Mouse (Mus musculus): ENCODE measurements around the gene Amelx. TPM values are rescaled to one million over a fixed set of nuclear protein-coding genes. Genes with fewer than 3 reads are reported as not detected.

Amelx gene
- polyA plus RNA-seq, 1 experiment from 2014 or later = 0.12 TPM

DNA sequence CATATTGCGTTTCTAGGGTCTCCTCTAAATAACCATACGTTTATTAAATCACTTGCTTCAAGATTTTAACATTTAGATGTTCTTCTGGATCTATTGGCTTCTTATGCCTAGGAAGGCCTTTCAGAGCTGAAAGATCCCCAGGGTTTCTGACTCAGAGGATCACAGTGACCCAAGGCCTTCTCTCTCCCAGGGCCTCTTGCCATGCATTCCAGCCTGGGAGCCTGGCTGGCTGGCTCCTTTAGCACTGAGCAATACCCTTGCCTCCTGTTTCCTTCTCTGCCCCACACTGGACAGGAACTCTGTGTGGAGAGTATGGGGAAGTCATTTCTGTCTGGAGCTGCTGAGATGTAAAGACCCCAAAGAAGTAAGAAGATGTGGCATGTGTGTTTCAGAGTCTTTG is 16.0 kb downstream of the Amelx start:
- TF ChIP-seq CTCF (IDR thresholded peaks at IDR 0.05; ENCODE audit: low read depth) (no peak), EP300 (optimal IDR thresholded peaks at IDR 0.05) (no peak)
- DNase-seq (ENCODE audit: low spot score) = no peak
- H3K4me1 ChIP-seq (replicated peaks; ENCODE audit: control insufficient read depth, insufficient read depth) = no peaks in the 10 kb centered on the region
- H3K27ac ChIP-seq (replicated peaks) = no peak overlapping the region
- H3K4me3 ChIP-seq (ENCODE audit: low read depth, low read length) = no peak overlapping the region
- no peaks in the 10 kb centered on the region for H3K27me3 ChIP-seq (ENCODE audit: control insufficient read depth, insufficient read depth, low read length)
- H3K9ac ChIP-seq (ENCODE audit: low read length) = no peak overlapping the region
- 84% methylated on average over 2 of the region's 2 CpGs for WGBS
- no peaks in the 10 kb centered on the region for H3K9me3 ChIP-seq (ENCODE audit: control insufficient read depth, low read length)
- ATAC-seq (ENCODE audit: low FRiP score, low TSS enrichment) = no peak
- no peak overlapping the region for H3K4me2 ChIP-seq (replicated peaks; ENCODE audit: low read depth)
- no peaks in the 10 kb centered on the region for H3K36me3 ChIP-seq (ENCODE audit: control insufficient read depth, insufficient read depth, low read length)

DNA sequence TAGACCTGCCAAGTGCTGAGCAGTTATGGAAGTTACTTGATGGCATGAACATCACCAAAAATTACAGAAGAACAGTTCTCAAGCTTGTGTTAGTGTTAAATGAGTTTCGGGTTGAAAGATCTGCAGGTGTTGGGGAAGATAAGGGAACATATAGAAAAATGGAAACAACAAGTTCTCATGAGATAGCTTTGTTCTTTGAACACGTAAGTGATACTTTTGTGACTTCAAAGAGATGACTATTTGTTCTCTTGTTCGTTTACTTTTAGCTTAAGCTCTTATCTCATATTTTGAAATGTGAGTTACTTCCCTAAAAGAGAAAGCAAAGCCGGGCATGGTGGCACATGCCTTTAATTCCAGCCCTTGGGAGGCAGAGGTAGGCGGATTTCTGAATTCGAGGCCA is 28.6 kb downstream of the Amelx start:
- DNase-seq (ENCODE audit: low spot score) = no peak
- no peak for ATAC-seq (ENCODE audit: low FRiP score, low TSS enrichment)
- WGBS = 59% methylated on average over 6 of the region's 6 CpGs
- H3K4me1 ChIP-seq (replicated peaks; ENCODE audit: control insufficient read depth, insufficient read depth) = no peaks in the 10 kb centered on the region
- H3K27me3 ChIP-seq (ENCODE audit: control insufficient read depth, insufficient read depth, low read length) = no peaks in the 10 kb centered on the region
- H3K4me2 ChIP-seq (replicated peaks; ENCODE audit: low read depth) = no peak overlapping the region
- no peak overlapping the region for H3K9ac ChIP-seq (ENCODE audit: low read length)
- H3K27ac ChIP-seq (replicated peaks) = no peak overlapping the region
- H3K4me3 ChIP-seq (ENCODE audit: low read depth, low read length) = no peak overlapping the region
- H3K9me3 ChIP-seq (ENCODE audit: control insufficient read depth, low read length) = no peaks in the 10 kb centered on the region
- H3K36me3 ChIP-seq (ENCODE audit: control insufficient read depth, insufficient read depth, low read length) = no peaks in the 10 kb centered on the region
- TF ChIP-seq EP300 (optimal IDR thresholded peaks at IDR 0.05) = no peak
- TF ChIP-seq CTCF (IDR thresholded peaks at IDR 0.05; ENCODE audit: low read depth) = no peak

DNA sequence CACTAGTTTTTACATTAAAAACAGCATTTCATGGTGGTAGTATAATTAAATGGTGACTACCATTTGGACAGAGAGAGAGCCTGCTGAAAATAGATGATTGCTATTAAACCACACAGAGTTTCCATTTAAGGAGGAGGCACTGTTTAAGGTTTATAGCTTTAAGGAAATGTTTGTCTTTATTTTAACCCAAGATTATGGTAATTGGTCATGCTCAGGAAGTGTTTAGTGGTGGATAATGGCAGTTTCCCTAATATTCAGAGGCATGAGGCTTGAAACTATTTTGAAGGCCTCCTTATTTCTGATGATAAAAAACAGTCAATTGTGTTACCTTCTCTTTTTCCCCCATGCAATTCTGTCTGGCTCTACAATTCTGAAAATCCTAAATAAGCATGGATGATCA is 33.2 kb downstream of the Amelx start:
- no peak overlapping the region for H3K4me3 ChIP-seq (ENCODE audit: low read depth, low read length)
- no peaks in the 10 kb centered on the region for H3K27me3 ChIP-seq (ENCODE audit: control insufficient read depth, insufficient read depth, low read length)
- H3K36me3 ChIP-seq (ENCODE audit: control insufficient read depth, insufficient read depth, low read length) = no peaks in the 10 kb centered on the region
- no peaks in the 10 kb centered on the region for H3K9me3 ChIP-seq (ENCODE audit: control insufficient read depth, low read length)
- ATAC-seq (ENCODE audit: low FRiP score, low TSS enrichment) (no peak), DNase-seq (ENCODE audit: low spot score) (no peak)
- TF ChIP-seq CTCF (IDR thresholded peaks at IDR 0.05; ENCODE audit: low read depth) (no peak), EP300 (optimal IDR thresholded peaks at IDR 0.05) (no peak)
- H3K4me1 ChIP-seq (replicated peaks; ENCODE audit: control insufficient read depth, insufficient read depth) = no peaks in the 10 kb centered on the region
- no peak overlapping the region for H3K9ac ChIP-seq (ENCODE audit: low read length)
- no peak overlapping the region for H3K4me2 ChIP-seq (replicated peaks; ENCODE audit: low read depth)
- H3K27ac ChIP-seq (replicated peaks) = no peak overlapping the region

DNA sequence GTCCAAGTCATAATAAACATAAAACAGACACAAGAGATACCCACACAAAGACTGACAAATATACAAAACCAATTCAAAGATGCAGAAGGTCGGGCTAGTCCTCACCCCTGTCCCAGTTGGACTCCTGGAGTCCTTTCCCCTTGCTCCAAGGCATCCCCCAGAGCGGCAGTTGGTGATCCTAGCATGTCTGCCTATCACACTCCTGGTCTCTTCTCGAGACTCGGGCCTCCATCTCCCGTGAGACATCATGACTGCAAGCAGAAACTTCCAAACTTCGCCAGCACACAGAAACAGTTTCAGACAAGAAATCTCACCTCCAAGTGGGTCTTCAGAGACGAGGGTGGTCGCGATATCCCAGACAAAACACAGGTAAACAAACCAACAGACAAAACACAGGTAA is 46.5 kb downstream of the Amelx start:
- Histone ChIP-seq H3K9me3 (ENCODE audit: control insufficient read depth, low read length) (no peaks in the 10 kb centered on the region), H3K27me3 (ENCODE audit: control insufficient read depth, insufficient read depth, low read length) (no peaks in the 10 kb centered on the region), H3K4me2 (replicated peaks; ENCODE audit: low read depth) (no peak overlapping the region), H3K27ac (replicated peaks) (no peak overlapping the region), H3K36me3 (ENCODE audit: control insufficient read depth, insufficient read depth, low read length) (no peaks in the 10 kb centered on the region), H3K4me1 (replicated peaks; ENCODE audit: control insufficient read depth, insufficient read depth) (no peaks in the 10 kb centered on the region), H3K4me3 (ENCODE audit: low read depth, low read length) (no peak overlapping the region), H3K9ac (ENCODE audit: low read length) (no peak overlapping the region)
- DNase-seq (ENCODE audit: low spot score) (no peak), ATAC-seq (ENCODE audit: low FRiP score, low TSS enrichment) (no peak)
- WGBS = 90% methylated on average over 9 of the region's 9 CpGs
- TF ChIP-seq EP300 (optimal IDR thresholded peaks at IDR 0.05) (no peak), CTCF (IDR thresholded peaks at IDR 0.05; ENCODE audit: low read depth) (no peak)

DNA sequence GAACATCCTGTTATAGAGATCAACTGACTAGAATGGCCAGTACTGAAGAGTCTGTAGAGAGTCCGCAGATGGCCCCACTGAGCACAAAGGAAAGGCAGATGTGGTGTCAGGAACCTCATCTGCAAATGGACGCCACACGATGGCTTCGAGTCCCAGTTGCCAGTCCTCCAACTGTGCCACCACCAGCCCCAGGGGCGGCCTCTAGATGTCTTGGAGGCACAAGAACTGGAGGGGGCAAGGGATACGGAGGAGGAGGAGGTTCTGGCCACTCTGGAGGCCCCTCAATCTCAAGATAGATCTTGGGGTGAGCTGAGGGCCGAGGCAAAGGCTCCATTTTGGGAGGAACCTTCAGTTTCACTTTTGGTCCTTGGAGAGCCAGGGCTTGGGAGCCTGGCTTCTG is 47.2 kb downstream of the Amelx start:
- Histone ChIP-seq H3K4me2 (replicated peaks; ENCODE audit: low read depth) (no peak overlapping the region), H3K9ac (ENCODE audit: low read length) (no peak overlapping the region), H3K9me3 (ENCODE audit: control insufficient read depth, low read length) (no peaks in the 10 kb centered on the region), H3K27me3 (ENCODE audit: control insufficient read depth, insufficient read depth, low read length) (no peaks in the 10 kb centered on the region), H3K36me3 (ENCODE audit: control insufficient read depth, insufficient read depth, low read length) (no peaks in the 10 kb centered on the region), H3K4me3 (ENCODE audit: low read depth, low read length) (no peak overlapping the region), H3K4me1 (replicated peaks; ENCODE audit: control insufficient read depth, insufficient read depth) (no peaks in the 10 kb centered on the region), H3K27ac (replicated peaks) (no peak overlapping the region)
- no peak for ATAC-seq (ENCODE audit: low FRiP score, low TSS enrichment)
- WGBS = 91% methylated on average over 7 of the region's 7 CpGs
- no peak for TF ChIP-seq EP300 (optimal IDR thresholded peaks at IDR 0.05)
- no peak for TF ChIP-seq CTCF (IDR thresholded peaks at IDR 0.05; ENCODE audit: low read depth)
- no peak for DNase-seq (ENCODE audit: low spot score)

Other genes with a start within 250 kb of the Amelx start
- 21.1 and 21.6 TPM in 2 replicates for gene Hccs, start 133.2 kb upstream of the Amelx start, polyA plus RNA-seq (2015; fragmentation: Nextera tagmentation; extraction: Ambion mirVana)